Mouse (Mus musculus) small intestine, adult 2 months (tissue): ENCODE results near the gene Spata32. TPM values are rescaled to one million over a fixed set of nuclear protein-coding genes. Genes with fewer than 3 reads are reported as not detected.
"Not testable (repeated sequence)": the region's sequence is repeated elsewhere in the genome, so short reads cannot be mapped to it uniquely, and the experiment has no call there.

ENCODE experiments used
- H3K27ac ChIP-seq: fragments of 200-500 bp; 2 replicates; pipeline ENCODE4 v1.5.1; 2012; ENCODE audit warnings: low read depth, low read length, control low read depth, inconsistent platforms; ENCODE audit not compliant: insufficient read depth
- H3K27me3 ChIP-seq: fragments of 200-500 bp; 2 replicates; pipeline ENCODE4 v1.6.1; 2012; ENCODE audit warnings: mild to moderate bottlenecking, moderate library complexity, low read length, inconsistent platforms; ENCODE audit not compliant: control insufficient read depth, insufficient read depth
- H3K36me3 ChIP-seq: fragments of 200-500 bp; 2 replicates; pipeline ENCODE4 v1.6.1; 2012; ENCODE audit warnings: mild to moderate bottlenecking, low read length, control low read depth, inconsistent platforms; ENCODE audit not compliant: control insufficient read depth, insufficient read depth
- H3K4me1 ChIP-seq: fragments of 200-500 bp; 2 replicates; pipeline ENCODE4 v1.6.1; 2012; ENCODE audit warnings: low read length, inconsistent platforms, mixed read lengths; ENCODE audit not compliant: control insufficient read depth, insufficient read depth, insufficient read length
- H3K4me3 ChIP-seq: fragments of 200-500 bp; 2 replicates; pipeline ENCODE4 v1.5.1; 2012; ENCODE audit warnings: low read depth, mild to moderate bottlenecking, control low read depth, inconsistent platforms, low read length, moderate library complexity
- CTCF ChIP-seq: fragments of 200-500 bp; IDR thresholded peaks from 2 replicates; pipeline ENCODE4 v1.5.1; 2012; ENCODE audit warnings: low read depth, mild to moderate bottlenecking, control low read depth, inconsistent platforms, low read length, moderate library complexity, mixed read lengths; ENCODE audit not compliant: insufficient replicate concordance, insufficient read length; ENCODE audit errors: extremely low read depth
- POLR2A ChIP-seq: fragments of 200-500 bp; IDR thresholded peaks from 2 replicates; pipeline ENCODE4 v1.6.1; 2012; ENCODE audit warnings: low read depth, mild to moderate bottlenecking, control low read depth, inconsistent platforms, low read length, moderate library complexity
- WGBS: fragments of 180-500 bp; shearing (Covaris S2); methylation state at CpG from one replicate; pipeline ENCODE4 v1.1.7; 2018; 5-methylcytosine and 5-hydroxymethylcytosine counted together
- polyA plus RNA-seq: library from polyadenylated mRNA; depleted of rRNA; stranded (reverse); fragments of >200 nt; gene quantifications from 2 replicates; pipeline ENCODE4 v1.2.3, GENCODE M21; 2012

Spata32 gene
- polyA plus RNA-seq, 1 experiment, result not detected

- Histone ChIP-seq H3K36me3 (peaks cover 40% of the 10 kb centered on the region), H3K4me1 (peaks cover 3% of the 10 kb centered on the region; the same call in 1 of the 2 replicates), H3K27ac (no peak overlapping the region), H3K4me3 (no peak overlapping the region), H3K27me3 (no peaks in the 10 kb centered on the region)
- WGBS, result 30% methylated on average over 7 of the region's 7 CpGs
- TF ChIP-seq POLR2A (no peak), CTCF (peak; percentile 93)
These were observed 14.7 kb upstream of the Spata32 start for GRCm38 (mm10) chr11:103232966-103233365.

GRCm38 (mm10) chr11:103231367-103231766 is 13.1 kb upstream of the Spata32 start:
- Histone ChIP-seq H3K27ac (no peak overlapping the region), H3K4me1 (peaks cover 5% of the 10 kb centered on the region), H3K36me3 (peaks cover 40% of the 10 kb centered on the region), H3K27me3 (no peaks in the 10 kb centered on the region), H3K4me3 (no peak overlapping the region)
- WGBS, result 96% methylated on average over 7 of the region's 7 CpGs
- TF ChIP-seq CTCF, result no peak
- TF ChIP-seq POLR2A, result no peak

GRCm38 (mm10) chr11:103230626-103231025 is 12.4 kb upstream of the Spata32 start:
- peaks cover 43% of the 10 kb centered on the region for H3K36me3 ChIP-seq
- no peak overlapping the region for H3K27ac ChIP-seq
- H3K4me1 ChIP-seq, result peaks cover 7% of the 10 kb centered on the region
- 89% methylated on average over 19 of the region's 19 CpGs for WGBS
- H3K4me3 ChIP-seq, result no peak overlapping the region
- TF ChIP-seq POLR2A (no peak), CTCF (no peak)
- no peaks in the 10 kb centered on the region for H3K27me3 ChIP-seq

- Histone ChIP-seq H3K27ac (no peak overlapping the region), H3K36me3 (peaks cover 51% of the 10 kb centered on the region), H3K4me1 (peaks cover 7% of the 10 kb centered on the region), H3K27me3 (no peaks in the 10 kb centered on the region), H3K4me3 (no peak overlapping the region)
- TF ChIP-seq CTCF (peak; percentile 13; the same call in 1 of the 2 replicates), POLR2A (no peak)
- WGBS, result 98% methylated on average over 2 of the region's 2 CpGs
These were observed 11.4 kb upstream of the Spata32 start for GRCm38 (mm10) chr11:103229608-103230007.

- Histone ChIP-seq H3K36me3 (peaks cover 52% of the 10 kb centered on the region), H3K4me3 (no peak overlapping the region), H3K27me3 (no peaks in the 10 kb centered on the region), H3K4me1 (peaks cover 26% of the 10 kb centered on the region), H3K27ac (peak overlapping the region; percentile 3)
- WGBS, result 86% methylated on average over 18 of the region's 18 CpGs
- TF ChIP-seq CTCF, result no peak
- TF ChIP-seq POLR2A, result no peak
These were observed 5.8 kb upstream of the Spata32 start for GRCm38 (mm10) chr11:103223951-103224456.

GRCm38 (mm10) chr11:103223444-103223843 is 5.2 kb upstream of the Spata32 start:
- 87% methylated on average over 10 of the region's 10 CpGs for WGBS
- Histone ChIP-seq H3K27me3 (no peaks in the 10 kb centered on the region), H3K4me3 (no peak overlapping the region), H3K36me3 (peaks cover 49% of the 10 kb centered on the region), H3K4me1 (peaks cover 28% of the 10 kb centered on the region), H3K27ac (peak overlapping the region; percentile 3)
- no peak for TF ChIP-seq POLR2A
- no peak for TF ChIP-seq CTCF

- H3K4me1 ChIP-seq, result peaks cover 31% of the 10 kb centered on the region
- 86% methylated on average over 4 of the region's 4 CpGs for WGBS
These were observed 4.5 kb upstream of the Spata32 start for GRCm38 (mm10) chr11:103222718-103223117.

More at GRCm38 (mm10) chr11:103222718-103223117, 4.5 kb upstream of the Spata32 start:
- not testable (repeated sequence) for H3K27ac ChIP-seq, H3K4me3 ChIP-seq, H3K27me3 ChIP-seq
- peaks cover 44% of the 10 kb centered on the region for H3K36me3 ChIP-seq
